Mouse (Mus musculus) left cerebral cortex, postnatal 14 days (tissue): ENCODE measurements at regions not wholly inside any gene's neighbourhood (a gene's known extent, or its start where the extent isn't known, plus 50 kb on each side); places are given as distances from the start of the nearest gene placed in this dataset.
A peak's percentile ranks its signal among the peaks of the same experiment; 100 is the strongest.

Experiments used
- DNase-seq, 2 experiments: peaks; one replicate each; pipeline ENCODE4 v3.0.0; 2021 to 2022; ENCODE audit warnings: low spot score in 2 of 2, mixed read lengths in 1 of 2
- intact Hi-C: fragments of 180-260 bp; cut with DNase I; formaldehyde crosslinking; loops from one replicate; pipeline ENCODE4 v1.15.1; 2025

- intact Hi-C loops: no loop called here
- DNase-seq: no peak
Measured at GRCm38 (mm10) chr2:159446434-159446833, 651.8 kb downstream of the Dhx35 start.

GRCm38 (mm10) chr2:159446886-159447285 lies 652.3 kb downstream of the Dhx35 start:
- DNase-seq: no peak
- intact Hi-C loops: no loop called here

GRCm38 (mm10) chr2:159448976-159449375 lies 654.4 kb downstream of the Dhx35 start:
- intact Hi-C loops: no loop called here

GRCm38 (mm10) chr2:159451439-159451838 lies 656.8 kb downstream of the Dhx35 start:
- DNase-seq: no peak
- intact Hi-C loops: no loop called here

More at GRCm38 (mm10) chr2:159448976-159449375, 654.4 kb downstream of the Dhx35 start:
- no peak for DNase-seq

GRCm38 (mm10) chr2:159481399-159482080 lies 686.9 kb downstream of the Dhx35 start:
- DNase-seq: no peak
- intact Hi-C loops: no loop called here

GRCm38 (mm10) chr2:159491090-159491489 lies 696.5 kb downstream of the Dhx35 start:
- peak in 1 of 2 experiments; percentile 22 for DNase-seq
- intact Hi-C loops: no loop called here

GRCm38 (mm10) chr2:159498691-159499090 lies 704.1 kb downstream of the Dhx35 start:
- DNase-seq: no peak
- intact Hi-C loops: no loop called here

GRCm38 (mm10) chr2:159501039-159501438 lies 706.4 kb downstream of the Dhx35 start:
- DNase-seq: no peak
- intact Hi-C loops: no loop called here

- DNase-seq: no peak
- intact Hi-C loops: no loop called here
Measured at GRCm38 (mm10) chr2:159519066-159519465, 724.5 kb downstream of the Dhx35 start.

- intact Hi-C loops: no loop called here
- no peak for DNase-seq
Measured at GRCm38 (mm10) chr2:159523739-159524138, 729.1 kb downstream of the Dhx35 start.

GRCm38 (mm10) chr2:159534951-159535350 lies 740.3 kb downstream of the Dhx35 start:
- intact Hi-C loops: no loop called here
- peak; percentile 5 to 8 for DNase-seq

- peak; percentile 3 to 13 for DNase-seq
- intact Hi-C loops: no loop called here
Measured at GRCm38 (mm10) chr2:159539261-159539660, 744.7 kb downstream of the Dhx35 start.

GRCm38 (mm10) chr2:159557567-159557966 lies 763.0 kb downstream of the Dhx35 start:
- intact Hi-C loops: no loop called here
- no peak for DNase-seq

GRCm38 (mm10) chr2:159565255-159565654 lies 768.7 kb downstream of the Gm826 start:
- intact Hi-C loops: no loop called here
- no peak for DNase-seq

GRCm38 (mm10) chr2:159565921-159566320 lies 768.0 kb downstream of the Gm826 start:
- intact Hi-C loops: no loop called here

GRCm38 (mm10) chr2:159566461-159566860 lies 767.5 kb downstream of the Gm826 start:
- intact Hi-C loops: no loop called here
- DNase-seq: peak in 1 of 2 experiments; percentile 26

More at GRCm38 (mm10) chr2:159565921-159566320, 768.0 kb downstream of the Gm826 start:
- DNase-seq: no peak

- intact Hi-C loops: no loop called here
Measured at GRCm38 (mm10) chr2:159568391-159568790, 765.6 kb downstream of the Gm826 start.

GRCm38 (mm10) chr2:159571862-159572261 lies 762.1 kb downstream of the Gm826 start:
- no peak for DNase-seq

More at GRCm38 (mm10) chr2:159568391-159568790, 765.6 kb downstream of the Gm826 start:
- no peak for DNase-seq

GRCm38 (mm10) chr2:159575271-159575670 lies 758.7 kb downstream of the Gm826 start:
- no peak for DNase-seq
- intact Hi-C loops: no loop called here

More at GRCm38 (mm10) chr2:159571862-159572261, 762.1 kb downstream of the Gm826 start:
- intact Hi-C loops: no loop called here

GRCm38 (mm10) chr2:159583103-159583502 lies 750.9 kb downstream of the Gm826 start:
- intact Hi-C loops: loop anchor here (10.0 kb wide), 1 partner anchor 782 kb away; the partner anchor contains the start of gene Mafb
- no peak for DNase-seq

- intact Hi-C loops: loop anchor here (10.0 kb wide), 1 partner anchor 780 kb away; the partner anchor contains the start of gene Mafb
- DNase-seq: peak; percentile 27 to 39
Measured at GRCm38 (mm10) chr2:159584641-159585040, 749.3 kb downstream of the Gm826 start.
